Mouse (Mus musculus): ENCODE results near the gene Dennd1c.

Dennd1c gene

GRCm38 (mm10) chr17:57096623-57096920 is 18.3 kb upstream of the Dennd1c start:
- no peak for DNase-seq (ENCODE audit: extremely low spot score, low read depth, low spot score)

GRCm38 (mm10) chr17:57095855-57096622 is 17.7 kb upstream of the Dennd1c start:
- no peak for DNase-seq (ENCODE audit: extremely low spot score, low read depth, low spot score)

DNA sequence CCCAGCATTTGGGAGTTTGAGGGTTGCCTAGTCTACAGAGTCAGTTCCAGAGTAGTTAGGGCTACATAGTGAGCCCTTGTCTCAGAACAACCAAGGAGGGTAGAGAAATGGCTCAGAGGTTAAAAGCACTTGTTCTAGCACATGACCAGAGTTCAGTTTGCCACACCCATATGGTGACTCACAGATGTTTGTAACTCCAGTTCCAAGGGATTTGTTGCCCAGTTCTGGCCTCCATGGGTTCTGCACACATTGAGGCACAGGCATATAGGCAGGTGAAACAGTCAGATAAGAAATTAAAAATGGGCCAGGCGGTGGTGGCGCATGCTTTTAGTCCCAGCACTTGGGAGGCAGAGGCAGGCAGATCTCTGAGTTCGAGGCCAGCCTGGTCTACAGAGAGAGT is 15.9 kb upstream of the Dennd1c start:
- no peak for DNase-seq (ENCODE audit: extremely low spot score, low read depth, low spot score)

- DNase-seq (ENCODE audit: extremely low spot score, low read depth, low spot score): no peak
Measured at GRCm38 (mm10) chr17:57087049-57087832, 8.9 kb upstream of the Dennd1c start, which contains the start of gene Tubb4a. TSS of gene Tubb4a (minus strand) at chr17:57087782.

DNA sequence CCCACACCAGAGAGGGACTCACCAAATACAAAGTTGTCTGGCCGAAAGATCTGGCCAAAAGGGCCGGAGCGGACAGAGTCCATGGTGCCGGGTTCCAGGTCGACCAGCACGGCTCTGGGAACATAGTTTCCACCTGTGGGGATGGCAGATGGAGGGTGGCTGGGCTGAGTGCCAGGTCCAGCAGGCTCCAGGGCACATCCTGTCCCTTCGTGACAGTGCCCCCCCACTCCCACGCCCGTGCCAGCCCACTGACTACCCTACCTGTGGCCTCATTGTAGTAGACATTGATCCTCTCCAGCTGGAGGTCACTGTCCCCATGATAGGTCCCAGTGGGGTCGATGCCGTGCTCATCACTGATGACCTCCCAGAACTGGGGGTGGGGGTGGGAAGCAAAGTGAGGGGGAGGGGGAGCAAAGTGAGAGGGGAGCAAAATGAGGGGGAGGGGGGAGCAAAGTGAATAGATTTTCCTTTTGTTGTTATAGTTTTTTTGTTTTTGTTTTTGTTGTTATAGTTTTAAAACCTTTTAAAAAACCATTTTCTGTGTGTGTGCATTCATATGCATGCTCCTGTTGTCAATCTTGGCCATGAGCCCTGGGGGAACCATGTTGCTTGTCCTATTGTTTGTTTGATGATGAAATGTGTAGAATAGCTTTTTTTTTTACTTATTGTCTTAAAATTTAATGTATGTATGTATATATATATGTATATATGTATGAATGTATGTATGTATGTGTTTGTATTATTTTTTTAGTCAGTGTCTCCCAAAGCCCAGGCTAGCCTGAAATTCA is 7.8 kb upstream of the Dennd1c start:
- DNase-seq (ENCODE audit: extremely low spot score, low read depth, low spot score): no peak

DNA sequence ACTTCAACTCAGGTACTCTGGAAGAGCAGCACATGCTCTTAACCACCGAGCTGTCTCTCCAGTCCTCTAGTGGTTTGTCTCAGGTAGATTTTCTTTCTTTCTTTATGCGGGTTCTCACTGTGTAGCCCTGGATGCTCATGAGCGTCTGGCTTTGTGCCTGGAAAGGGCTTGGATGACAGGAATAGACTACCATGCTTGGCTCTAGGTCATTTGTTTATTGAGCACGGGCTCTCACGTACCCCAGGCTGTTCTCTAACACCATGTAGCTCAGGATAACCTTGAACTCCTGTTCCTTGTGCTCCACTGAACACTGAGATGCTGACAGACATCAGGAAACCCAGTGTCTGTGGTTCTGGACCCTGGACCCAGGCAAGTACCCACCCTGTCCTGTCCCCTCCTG is 4.2 kb upstream of the Dennd1c start:
- DNase-seq (ENCODE audit: extremely low spot score, low read depth, low spot score): no peak

GRCm38 (mm10) chr17:57081234-57081842 is 3.0 kb upstream of the Dennd1c start:
- DNase-seq (ENCODE audit: extremely low spot score, low read depth, low spot score): no peak

DNA sequence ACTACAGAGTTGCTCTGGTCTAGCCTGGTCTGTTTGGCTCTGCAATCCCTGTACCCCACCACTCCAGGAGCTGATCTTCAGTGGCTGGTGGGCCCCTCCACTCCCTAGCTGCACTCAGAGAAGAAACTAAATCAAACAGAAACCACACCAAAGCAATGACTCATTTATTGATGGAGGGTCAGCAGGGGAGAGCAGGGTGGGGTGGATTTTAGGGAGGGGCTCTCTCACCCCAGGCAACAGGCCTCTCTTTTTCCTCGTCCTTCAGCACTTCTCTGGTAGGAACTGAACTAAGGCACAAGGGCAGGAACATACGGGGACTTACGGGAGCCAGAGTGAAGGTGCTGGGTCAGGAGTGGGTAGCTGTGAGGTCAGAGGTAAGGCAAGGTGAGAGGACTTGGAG is 1.6 kb upstream of the Dennd1c start:
- DNase-seq (ENCODE audit: extremely low spot score, low read depth, low spot score): no peak

- no peak for DNase-seq (ENCODE audit: extremely low spot score, low read depth, low spot score)
Measured at GRCm38 (mm10) chr17:57076916-57077315, 1.4 kb downstream of the Dennd1c start.

- DNase-seq (ENCODE audit: extremely low spot score, low read depth, low spot score): no peak
Measured at GRCm38 (mm10) chr17:57070699-57071098, 7.6 kb downstream of the Dennd1c start.

DNA sequence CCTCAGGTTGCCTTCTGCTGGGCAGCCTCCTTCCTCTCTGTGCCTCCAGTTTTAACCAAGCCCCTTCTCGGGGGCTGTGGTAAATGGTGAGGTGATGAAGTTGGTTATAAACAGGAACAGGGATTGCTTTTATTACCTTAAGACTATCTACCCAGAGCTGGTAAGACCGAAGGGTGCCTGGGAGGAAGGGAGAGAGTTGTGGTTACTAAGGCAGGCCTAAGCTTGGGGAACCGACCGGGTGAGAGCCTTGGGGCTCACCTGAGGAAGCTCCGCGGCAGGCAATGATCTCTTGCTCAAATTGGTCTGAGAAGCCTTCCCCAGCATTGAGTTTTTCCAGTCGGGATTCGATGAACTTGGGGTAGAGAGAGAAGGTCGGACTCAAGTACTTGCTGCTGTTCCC is 8.0 kb downstream of the Dennd1c start:
- DNase-seq (ENCODE audit: extremely low spot score, low read depth, low spot score): no peak

DNA sequence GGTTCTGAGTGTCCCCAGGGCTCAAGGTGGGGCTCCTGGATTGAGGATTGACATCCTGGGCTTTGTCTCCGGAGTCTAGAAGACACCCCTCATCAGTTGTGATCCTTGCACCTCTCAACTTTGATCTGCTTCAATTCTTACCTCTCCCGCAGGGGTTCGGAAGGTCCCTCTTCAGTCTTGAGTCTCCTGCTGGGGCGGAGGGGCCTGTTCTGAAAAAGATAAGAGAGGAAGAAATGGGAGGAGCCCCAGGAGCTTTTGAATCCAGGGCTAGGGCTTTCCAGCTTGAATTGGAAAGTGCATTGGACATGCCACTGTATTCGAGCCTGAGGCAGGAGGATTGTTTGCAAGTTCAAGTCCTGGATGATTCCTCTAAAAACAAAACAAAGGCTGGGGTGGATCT is 11.4 kb downstream of the Dennd1c start:
- no peak for DNase-seq (ENCODE audit: extremely low spot score, low read depth, low spot score)

- no peak for DNase-seq (ENCODE audit: extremely low spot score, low read depth, low spot score)
Measured at GRCm38 (mm10) chr17:57063031-57063430, 15.3 kb downstream of the Dennd1c start.

- DNase-seq (ENCODE audit: extremely low spot score, low read depth, low spot score): no peak
Measured at GRCm38 (mm10) chr17:57062548-57062947, 15.8 kb downstream of the Dennd1c start.

DNA sequence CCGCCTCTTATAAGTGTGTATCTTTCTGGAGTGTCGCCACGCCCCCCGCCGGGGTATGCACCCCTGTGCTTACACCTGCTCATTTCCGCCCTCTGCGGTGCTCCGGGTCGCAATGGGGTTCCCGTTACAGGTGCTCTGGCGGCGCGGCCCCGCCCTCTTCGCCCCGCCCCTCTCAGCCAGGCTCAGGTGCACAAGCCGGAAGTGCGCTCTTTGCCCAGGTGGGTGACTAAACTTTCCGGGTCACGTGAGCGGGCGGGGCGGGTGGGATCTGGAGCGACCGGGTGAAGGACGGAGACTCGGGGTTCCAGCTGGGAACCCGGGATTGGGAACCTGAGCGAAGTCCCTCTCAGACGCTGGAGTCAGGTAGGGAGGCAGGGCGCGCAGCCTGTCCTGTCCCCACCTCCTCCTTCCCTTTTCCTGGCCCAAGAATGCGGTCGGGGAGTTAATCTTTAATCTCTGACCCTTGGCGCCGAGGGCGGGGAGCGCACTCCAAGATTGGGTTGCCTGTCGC is 16.2 kb downstream of the Dennd1c start:
- DNase-seq (ENCODE audit: extremely low spot score, low read depth, low spot score): no peak

DNA sequence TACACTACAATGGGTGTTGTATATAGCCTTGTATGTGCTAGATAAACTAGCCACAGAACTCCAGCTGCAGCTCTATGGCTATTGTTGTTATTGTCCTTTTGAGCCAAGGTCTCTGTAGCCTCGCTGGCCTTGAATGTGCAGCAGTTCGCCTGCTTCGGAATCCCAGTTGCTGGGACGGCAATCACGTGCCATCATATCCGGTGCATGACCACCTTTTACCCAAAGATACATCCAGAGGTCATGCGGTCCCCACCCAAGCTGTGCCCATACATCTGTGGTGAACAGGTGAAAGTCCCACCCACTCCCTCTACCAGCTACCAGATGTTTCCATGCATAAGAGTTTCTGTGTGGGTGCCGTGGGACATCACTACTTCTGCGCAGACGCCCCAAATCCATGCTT is 17.2 kb downstream of the Dennd1c start:
- DNase-seq (ENCODE audit: extremely low spot score, low read depth, low spot score): no peak

- peak; percentile 69 for DNase-seq (ENCODE audit: extremely low spot score, low read depth, low spot score)
Measured at GRCm38 (mm10) chr17:57060231-57060801, 18.0 kb downstream of the Dennd1c start.

DNA sequence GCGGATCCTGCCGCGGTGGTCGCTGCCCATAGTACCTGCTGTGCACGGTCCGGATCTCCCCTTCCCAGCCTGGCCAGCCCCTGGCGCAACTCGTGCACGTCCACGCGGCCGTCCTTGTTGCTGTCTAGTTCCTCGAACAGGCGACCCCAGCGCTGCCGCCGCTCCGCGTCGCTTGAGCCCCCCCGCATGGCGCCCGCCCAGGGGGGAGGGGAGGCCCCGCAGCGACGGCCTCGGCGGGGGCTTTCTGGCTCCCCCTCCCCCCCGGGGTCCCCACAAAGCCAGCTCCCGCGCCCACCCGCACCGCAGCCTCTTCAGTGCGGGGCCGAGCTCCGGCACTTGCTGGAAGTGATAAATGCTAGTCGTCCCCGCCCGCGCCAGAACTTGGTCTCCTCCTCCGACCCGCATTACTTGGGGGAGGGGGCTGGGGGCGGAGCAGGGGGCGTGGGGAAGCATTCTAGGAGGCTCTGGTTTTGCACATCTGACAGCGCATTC is 18.8 kb downstream of the Dennd1c start, which contains the start of gene Slc25a23:
Slc25a23 (minus strand) TSS at position 378 of the 492 bp plus-strand sequence.
- DNase-seq (ENCODE audit: extremely low spot score, low read depth, low spot score): no peak

DNA sequence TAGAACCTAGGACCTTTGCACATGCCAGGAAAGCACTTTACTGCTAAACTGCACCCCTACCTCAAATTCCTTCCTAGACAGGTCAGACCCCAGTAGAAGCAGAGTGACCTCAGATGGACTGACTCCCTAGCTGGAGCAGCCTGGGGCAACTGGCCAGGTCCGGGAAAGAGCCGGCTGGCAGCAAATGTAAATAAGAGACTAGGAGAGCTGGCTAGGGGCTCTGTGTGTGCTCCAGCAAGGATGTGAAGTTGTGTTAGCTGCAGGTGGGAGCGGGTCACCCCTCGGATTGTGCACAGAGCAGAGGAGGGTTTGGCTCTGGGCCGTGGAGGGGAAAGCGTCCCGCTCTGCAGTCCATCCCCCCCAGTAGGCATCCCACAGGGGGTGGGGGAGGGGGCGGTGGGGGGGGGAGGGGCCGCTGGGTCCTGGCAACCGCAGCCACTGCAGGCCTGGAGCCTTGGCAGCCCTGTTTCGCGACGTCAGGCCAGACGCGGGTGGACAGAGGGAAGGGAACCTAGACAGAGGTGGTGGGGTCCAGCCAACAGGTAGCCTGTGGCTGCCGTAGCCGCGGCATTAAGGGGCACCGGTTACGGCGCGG is 19.3 kb downstream of the Dennd1c start, which contains the start of gene Crb3:
Crb3 (plus strand) TSS at position 215 of the 595 bp plus-strand sequence.
- DNase-seq (ENCODE audit: extremely low spot score, low read depth, low spot score): no peak

- DNase-seq (ENCODE audit: extremely low spot score, low read depth, low spot score): no peak
Measured at GRCm38 (mm10) chr17:57056246-57056645, 22.1 kb downstream of the Dennd1c start.

Measured in hindlimb bud, embryonic 11.5 days (tissue).